Mouse (Mus musculus): ENCODE results near the gene Adamts16.

The Adamts16 gene

GRCm38 (mm10) chr13:70713331-70713730 lies 128.3 kb downstream of the Adamts16 start:
- DNase-seq (ENCODE audit: low spot score) = no peak

GRCm38 (mm10) chr13:70707158-70707854 lies 134.3 kb downstream of the Adamts16 start:
- no peak for DNase-seq (ENCODE audit: low spot score)

- DNase-seq (ENCODE audit: low spot score) = no peak
These were observed 138.7 kb downstream of the Adamts16 start for GRCm38 (mm10) chr13:70702904-70703303.

- DNase-seq (ENCODE audit: low spot score) = no peak
These were observed 142.7 kb downstream of the Adamts16 start for GRCm38 (mm10) chr13:70698812-70699387.

- no peak for DNase-seq (ENCODE audit: low spot score)
These were observed 152.1 kb downstream of the Adamts16 start for GRCm38 (mm10) chr13:70689452-70689960.

GRCm38 (mm10) chr13:70685825-70686224 lies 155.8 kb downstream of the Adamts16 start:
- DNase-seq (ENCODE audit: low spot score) = no peak

- no peak for DNase-seq (ENCODE audit: low spot score)
These were observed 156.5 kb downstream of the Adamts16 start for GRCm38 (mm10) chr13:70684976-70685609.

GRCm38 (mm10) chr13:70681411-70682183 lies 160.0 kb downstream of the Adamts16 start:
- no peak for DNase-seq (ENCODE audit: low spot score)

- DNase-seq (ENCODE audit: low spot score) = no peak
These were observed 161.3 kb downstream of the Adamts16 start for GRCm38 (mm10) chr13:70680316-70680715.

Data from testis, postnatal 10 days (tissue).